Mouse (Mus musculus) cerebellum, adult 18-20 months (tissue): Measurements from ENCODE around the gene Nit2.
A peak's percentile ranks its signal among the peaks of the same experiment; 100 is the strongest.
"Not testable (repeated sequence)": the region's sequence is repeated elsewhere in the genome, so short reads cannot be mapped to it uniquely, and the experiment has no call there.

Source experiments
- DNase-seq, 2 experiments: peaks; one replicate each; pipeline ENCODE4 v3.0.0; 2021

The Nit2 gene

GRCm38 (mm10) chr16:57166611-57167513 is at the start of gene Nit2:
Nit2 (minus strand) TSS chr16:57167341.
- peak; percentile 93 to 94 for DNase-seq

- DNase-seq: no peak
Observed at GRCm38 (mm10) chr16:57215957-57216356, 48.8 kb upstream of the Nit2 start.

GRCm38 (mm10) chr16:57211037-57211436 is 43.9 kb upstream of the Nit2 start:
- no peak for DNase-seq

- no peak for DNase-seq
Observed at GRCm38 (mm10) chr16:57208342-57208741, 41.2 kb upstream of the Nit2 start.

GRCm38 (mm10) chr16:57197281-57197680 is 30.1 kb upstream of the Nit2 start:
- DNase-seq: no peak

- no peak for DNase-seq
Observed at GRCm38 (mm10) chr16:57196590-57196989, 29.4 kb upstream of the Nit2 start.

- no peak for DNase-seq
Observed at GRCm38 (mm10) chr16:57191214-57191613, 24.1 kb upstream of the Nit2 start.

GRCm38 (mm10) chr16:57190390-57190789 is 23.2 kb upstream of the Nit2 start:
- DNase-seq: no peak

- no peak for DNase-seq
Observed at GRCm38 (mm10) chr16:57189493-57189892, 22.4 kb upstream of the Nit2 start.

- no peak for DNase-seq
Observed at GRCm38 (mm10) chr16:57186618-57187017, 19.5 kb upstream of the Nit2 start.

- no peak for DNase-seq
Observed at GRCm38 (mm10) chr16:57182037-57182436, 14.9 kb upstream of the Nit2 start.

GRCm38 (mm10) chr16:57181180-57181579 is 14.0 kb upstream of the Nit2 start:
- DNase-seq: no peak

GRCm38 (mm10) chr16:57177664-57178063 is 10.5 kb upstream of the Nit2 start:
- no peak for DNase-seq

GRCm38 (mm10) chr16:57177254-57177653 is 10.1 kb upstream of the Nit2 start:
- peak; percentile 34 to 41 for DNase-seq

GRCm38 (mm10) chr16:57176276-57176675 is 9.1 kb upstream of the Nit2 start:
- no peak for DNase-seq

- DNase-seq: no peak
Observed at GRCm38 (mm10) chr16:57175751-57176150, 8.6 kb upstream of the Nit2 start.

GRCm38 (mm10) chr16:57174480-57174879 is 7.3 kb upstream of the Nit2 start:
- DNase-seq: not testable (repeated sequence)

GRCm38 (mm10) chr16:57171570-57171969 is 4.4 kb upstream of the Nit2 start:
- DNase-seq: no peak

- no peak for DNase-seq
Observed at GRCm38 (mm10) chr16:57171161-57171560, 4.0 kb upstream of the Nit2 start.

GRCm38 (mm10) chr16:57168236-57168635 is 1.1 kb upstream of the Nit2 start:
- no peak for DNase-seq

GRCm38 (mm10) chr16:57167514-57167912 is 372 bp upstream of the Nit2 start:
- DNase-seq: no peak

- DNase-seq: no peak
Observed at GRCm38 (mm10) chr16:57166086-57166485, 1.1 kb downstream of the Nit2 start.

- no peak for DNase-seq
Observed at GRCm38 (mm10) chr16:57165157-57165556, 2.0 kb downstream of the Nit2 start.

GRCm38 (mm10) chr16:57163694-57164093 is 3.4 kb downstream of the Nit2 start:
- DNase-seq: no peak

GRCm38 (mm10) chr16:57162841-57163240 is 4.3 kb downstream of the Nit2 start:
- no peak for DNase-seq
